Mouse (Mus musculus) spleen, adult 2 months (tissue): ENCODE data around the gene Fibp.

Experiments
- CTCF ChIP-seq: fragments of 200-500 bp; IDR thresholded peaks from 2 replicates; pipeline ENCODE4 v1.5.1; 2011; ENCODE audit warnings: mild to moderate bottlenecking, inconsistent platforms; ENCODE audit not compliant: insufficient read depth, insufficient read length, insufficient replicate concordance; ENCODE audit errors: extremely low read depth
- POLR2A ChIP-seq: fragments of 200-500 bp; IDR thresholded peaks from 2 replicates; pipeline ENCODE4 v1.6.1; 2011; ENCODE audit warnings: low read depth, low read length, inconsistent platforms

GRCm38 (mm10) chr19:5487768-5488550, 27.5 kb downstream of the Fibp start, which contains the start of gene Mus81:
- TF ChIP-seq POLR2A, result peak; percentile 62
- peak; percentile 90 for TF ChIP-seq CTCF
